Mouse (Mus musculus): ENCODE measurements around the gene Fabp6. TPM values are rescaled to one million over a fixed set of nuclear protein-coding genes. Genes with fewer than 3 reads are reported as not detected.
A peak's percentile ranks its signal among the peaks of the same experiment; 100 is the strongest.

Fabp6 gene
- total and polyA plus RNA-seq, 2 experiments from 2014 or later = not detected

DNA sequence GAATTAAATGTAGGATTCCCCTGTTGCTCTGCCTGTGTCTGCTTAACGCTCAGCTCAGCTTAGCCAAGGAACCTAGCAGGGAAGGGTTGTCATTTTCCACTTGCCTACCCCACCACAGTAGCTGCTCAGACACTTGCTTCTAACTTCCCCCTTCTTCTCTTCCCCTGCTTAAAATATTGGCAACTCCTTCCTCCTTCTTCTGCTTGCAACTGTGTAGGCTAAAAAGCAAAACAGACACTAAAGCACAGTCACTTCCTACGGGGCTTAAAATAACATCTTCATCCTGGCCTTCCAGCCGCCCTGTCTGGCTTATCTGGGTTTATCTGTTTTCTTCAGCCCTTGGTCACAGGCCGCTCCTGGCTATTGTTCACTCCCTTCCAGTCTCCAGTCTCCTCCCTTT is 31.2 kb upstream of the Fabp6 start:
- DNase-seq (ENCODE audit: low spot score) = no peak
- 48% methylated on average over 4 of the region's 4 CpGs for WGBS
- Histone ChIP-seq H3K9ac (replicated peaks; ENCODE audit: low read length) (no peak overlapping the region), H3K4me1 (ENCODE audit: insufficient read depth, low read length) (peaks cover 10% of the 10 kb centered on the region; the same call in 1 of the 2 replicates), H3K27me3 (ENCODE audit: insufficient read depth, low read length) (no peaks in the 10 kb centered on the region), H3K36me3 (ENCODE audit: insufficient read depth, low read length) (no peaks in the 10 kb centered on the region), H3K4me2 (ENCODE audit: low read depth, low read length) (no peak overlapping the region), H3K27ac (0 out of 2 replicates have a peak overlapping the region, but pooled peaks have one; percentile 20), H3K9me3 (ENCODE audit: low read length) (no peaks in the 10 kb centered on the region), H3K4me3 (ENCODE audit: low read length) (no peak overlapping the region)
- TF ChIP-seq CTCF (IDR thresholded peaks at IDR 0.05; ENCODE audit: low read depth) = no peak
- no peak for ATAC-seq

DNA sequence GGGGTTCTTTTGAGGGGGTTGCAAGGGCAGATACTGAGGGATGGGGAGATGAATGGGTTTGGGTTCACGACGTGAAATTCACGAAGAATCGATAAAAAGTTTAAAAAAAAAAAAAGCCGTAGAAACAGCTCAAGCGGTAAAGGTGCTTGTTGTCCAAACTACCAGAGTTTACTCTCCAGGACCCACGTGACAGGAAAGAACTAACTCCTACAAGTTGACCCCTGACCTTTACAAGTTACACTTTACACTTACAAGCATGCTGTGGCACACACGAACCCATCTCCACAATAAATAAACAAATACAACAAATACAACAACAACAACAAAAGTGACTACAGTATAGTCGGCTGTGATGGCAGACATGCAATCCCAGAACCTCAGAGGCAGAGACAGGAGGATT is 30.3 kb upstream of the Fabp6 start:
- WGBS = 92% methylated on average over 9 of the region's 9 CpGs
- no peak for TF ChIP-seq CTCF (IDR thresholded peaks at IDR 0.05; ENCODE audit: low read depth)
- ATAC-seq (no peak), DNase-seq (ENCODE audit: low spot score) (no peak)
- Histone ChIP-seq H3K27me3 (ENCODE audit: insufficient read depth, low read length) (no peaks in the 10 kb centered on the region), H3K27ac (no peak overlapping the region), H3K9me3 (ENCODE audit: low read length) (no peaks in the 10 kb centered on the region), H3K4me2 (ENCODE audit: low read depth, low read length) (no peak overlapping the region), H3K9ac (replicated peaks; ENCODE audit: low read length) (no peak overlapping the region), H3K36me3 (ENCODE audit: insufficient read depth, low read length) (no peaks in the 10 kb centered on the region), H3K4me1 (ENCODE audit: insufficient read depth, low read length) (peaks cover 18% of the 10 kb centered on the region), H3K4me3 (ENCODE audit: low read length) (no peak overlapping the region)

DNA sequence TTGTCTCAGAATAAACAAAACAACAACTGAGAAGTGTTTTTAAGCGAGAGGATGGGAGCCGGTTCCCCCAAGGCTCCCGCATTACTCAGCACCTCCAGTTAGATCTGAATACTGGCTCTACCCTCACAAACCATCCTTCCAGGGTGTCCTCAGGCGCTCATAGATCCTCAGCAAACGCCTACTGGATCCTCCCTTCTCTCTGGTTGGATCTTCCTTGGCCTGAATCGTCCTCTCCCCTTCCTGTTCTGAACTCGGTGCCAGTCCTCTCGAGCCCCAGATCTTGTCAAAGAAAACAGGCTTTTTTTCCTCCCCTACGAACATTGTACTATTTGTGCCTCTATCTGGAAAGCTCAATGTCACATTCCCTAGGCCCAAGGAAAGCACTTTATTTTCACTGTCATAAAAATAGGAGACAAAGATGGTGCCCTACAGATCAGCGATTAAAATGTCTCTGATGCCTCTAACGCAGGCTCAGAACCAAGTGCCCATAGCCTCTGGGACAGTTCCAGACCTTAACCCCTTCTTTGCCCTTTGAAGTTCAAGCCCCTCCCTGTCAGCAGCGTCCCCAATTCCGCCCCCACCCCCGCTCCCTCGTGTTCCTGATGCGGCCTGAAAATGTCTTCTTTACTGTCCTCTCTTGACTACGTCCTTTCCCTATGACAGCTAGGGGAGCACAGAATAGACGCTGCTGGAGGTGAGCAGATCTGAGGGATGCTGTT is 25.7 kb upstream of the Fabp6 start:
- no peaks in the 10 kb centered on the region for H3K27me3 ChIP-seq (ENCODE audit: insufficient read depth, low read length)
- no peaks in the 10 kb centered on the region for H3K9me3 ChIP-seq (ENCODE audit: low read length)
- no peak for TF ChIP-seq CTCF (IDR thresholded peaks at IDR 0.05; ENCODE audit: low read depth)
- H3K36me3 ChIP-seq (ENCODE audit: insufficient read depth, low read length) = no peaks in the 10 kb centered on the region
- peak overlapping the region; percentile 1 for H3K4me3 ChIP-seq (ENCODE audit: low read length)
- 31% methylated on average over 18 of the region's 18 CpGs for WGBS
- H3K4me1 ChIP-seq (ENCODE audit: insufficient read depth, low read length) = peaks cover 13% of the 10 kb centered on the region
- H3K9ac ChIP-seq (replicated peaks; ENCODE audit: low read length) = peak overlapping the region; percentile 41; the same call in 1 of the 2 replicates
- DNase-seq (ENCODE audit: low spot score) (no peak), ATAC-seq (peak; percentile 19)
- peak overlapping the region; percentile 64 for H3K27ac ChIP-seq
- peak overlapping the region; percentile 51 for H3K4me2 ChIP-seq (ENCODE audit: low read depth, low read length)

DNA sequence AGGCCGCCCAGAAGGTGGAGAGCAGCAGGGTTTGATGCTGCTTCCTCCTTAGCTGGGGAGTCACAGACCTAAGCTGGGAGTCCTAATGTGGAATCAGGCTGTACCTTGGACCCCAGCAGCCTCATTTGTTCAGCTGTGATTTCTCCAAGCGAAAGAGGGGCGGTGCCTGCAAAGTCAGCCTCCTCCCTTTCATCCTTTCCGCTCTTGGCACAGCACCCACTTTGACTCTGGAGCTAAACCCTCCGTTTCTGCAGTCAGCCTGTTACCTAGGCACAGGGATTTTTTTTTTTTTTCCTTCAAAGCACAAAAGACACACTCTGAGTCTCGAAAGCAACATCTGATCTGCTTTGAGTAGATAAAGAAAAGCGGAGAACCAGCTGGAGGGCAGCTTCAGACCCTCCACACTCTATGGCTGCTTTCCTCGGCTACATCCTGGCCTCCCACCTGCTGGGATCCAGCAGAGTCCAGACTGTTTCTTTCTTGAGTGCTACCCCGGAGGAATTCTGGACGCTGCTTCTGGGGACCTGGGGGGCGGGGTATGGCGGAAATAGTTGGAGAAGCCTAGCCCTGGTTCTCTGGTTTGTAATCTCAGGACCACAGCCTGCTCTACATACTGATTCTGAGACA is 25.1 kb upstream of the Fabp6 start:
- Histone ChIP-seq H3K9me3 (ENCODE audit: low read length) (no peaks in the 10 kb centered on the region), H3K9ac (replicated peaks; ENCODE audit: low read length) (peak overlapping the region; percentile 41), H3K4me1 (ENCODE audit: insufficient read depth, low read length) (peaks cover 13% of the 10 kb centered on the region), H3K27ac (peak overlapping the region; percentile 64), H3K36me3 (ENCODE audit: insufficient read depth, low read length) (no peaks in the 10 kb centered on the region), H3K4me3 (ENCODE audit: low read length) (peak overlapping the region; percentile 1), H3K27me3 (ENCODE audit: insufficient read depth, low read length) (no peaks in the 10 kb centered on the region), H3K4me2 (ENCODE audit: low read depth, low read length) (peak overlapping the region; percentile 51)
- 8% methylated on average over 12 of the region's 12 CpGs for WGBS
- peak; percentile 64 for ATAC-seq
- no peak for TF ChIP-seq CTCF (IDR thresholded peaks at IDR 0.05; ENCODE audit: low read depth)
- peak; percentile 65 for DNase-seq (ENCODE audit: low spot score)

DNA sequence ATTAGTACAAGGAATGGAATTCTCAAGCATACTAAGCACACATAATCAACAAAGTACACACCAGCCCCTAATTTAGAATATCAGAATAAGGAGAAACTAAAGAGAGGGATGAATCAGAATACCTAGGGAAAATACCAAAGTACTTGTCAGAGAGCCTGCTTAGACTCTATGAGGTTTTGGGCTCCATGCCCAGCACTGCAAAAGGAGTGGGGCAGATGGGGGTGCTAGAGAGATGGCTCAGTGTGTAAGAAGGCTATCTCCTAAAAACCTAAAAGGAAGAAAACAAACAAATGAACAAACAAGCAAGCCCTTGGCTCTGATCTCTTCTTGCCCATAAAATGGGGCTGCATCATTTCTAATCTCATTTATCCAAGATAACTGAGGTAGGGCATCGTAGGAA is 23.0 kb upstream of the Fabp6 start:
- no peaks in the 10 kb centered on the region for H3K27me3 ChIP-seq (ENCODE audit: insufficient read depth, low read length)
- no peak overlapping the region for H3K9ac ChIP-seq (replicated peaks; ENCODE audit: low read length)
- no peak overlapping the region for H3K4me2 ChIP-seq (ENCODE audit: low read depth, low read length)
- H3K4me3 ChIP-seq (ENCODE audit: low read length) = no peak overlapping the region
- WGBS = 87% methylated on average over 1 of the region's 1 CpGs
- no peaks in the 10 kb centered on the region for H3K36me3 ChIP-seq (ENCODE audit: insufficient read depth, low read length)
- no peak for TF ChIP-seq CTCF (IDR thresholded peaks at IDR 0.05; ENCODE audit: low read depth)
- peaks cover 13% of the 10 kb centered on the region for H3K4me1 ChIP-seq (ENCODE audit: insufficient read depth, low read length)
- no peak overlapping the region for H3K27ac ChIP-seq
- ATAC-seq (no peak), DNase-seq (ENCODE audit: low spot score) (no peak)
- no peaks in the 10 kb centered on the region for H3K9me3 ChIP-seq (ENCODE audit: low read length)

DNA sequence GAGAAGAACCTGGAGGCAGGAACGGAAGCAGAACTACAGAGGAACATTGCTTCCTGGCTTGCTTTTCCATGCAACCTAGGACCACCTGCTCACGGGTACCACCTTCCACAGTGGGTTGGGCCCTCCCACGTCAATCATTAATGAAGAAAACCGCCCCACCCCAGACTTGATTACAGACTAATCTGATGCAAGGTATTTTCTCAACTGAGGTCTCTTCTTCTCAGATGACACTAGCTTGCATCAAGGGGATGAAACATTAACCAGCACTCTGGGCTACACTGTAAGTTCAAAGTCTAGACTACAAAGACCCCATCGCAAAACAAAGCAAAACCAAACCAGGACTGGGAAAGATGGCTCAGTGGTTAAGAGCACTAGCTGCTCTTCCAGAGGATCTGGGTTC is 20.4 kb upstream of the Fabp6 start:
- DNase-seq (ENCODE audit: low spot score) = no peak
- no peak for TF ChIP-seq CTCF (IDR thresholded peaks at IDR 0.05; ENCODE audit: low read depth)
- no peaks in the 10 kb centered on the region for H3K36me3 ChIP-seq (ENCODE audit: insufficient read depth, low read length)
- H3K27ac ChIP-seq = no peak overlapping the region
- H3K4me2 ChIP-seq (ENCODE audit: low read depth, low read length) = no peak overlapping the region
- H3K4me3 ChIP-seq (ENCODE audit: low read length) = no peak overlapping the region
- no peak for ATAC-seq
- H3K9me3 ChIP-seq (ENCODE audit: low read length) = no peaks in the 10 kb centered on the region
- H3K27me3 ChIP-seq (ENCODE audit: insufficient read depth, low read length) = no peaks in the 10 kb centered on the region
- no peak overlapping the region for H3K9ac ChIP-seq (replicated peaks; ENCODE audit: low read length)
- WGBS = 86% methylated on average over 5 of the region's 5 CpGs
- peaks cover 11% of the 10 kb centered on the region for H3K4me1 ChIP-seq (ENCODE audit: insufficient read depth, low read length)

DNA sequence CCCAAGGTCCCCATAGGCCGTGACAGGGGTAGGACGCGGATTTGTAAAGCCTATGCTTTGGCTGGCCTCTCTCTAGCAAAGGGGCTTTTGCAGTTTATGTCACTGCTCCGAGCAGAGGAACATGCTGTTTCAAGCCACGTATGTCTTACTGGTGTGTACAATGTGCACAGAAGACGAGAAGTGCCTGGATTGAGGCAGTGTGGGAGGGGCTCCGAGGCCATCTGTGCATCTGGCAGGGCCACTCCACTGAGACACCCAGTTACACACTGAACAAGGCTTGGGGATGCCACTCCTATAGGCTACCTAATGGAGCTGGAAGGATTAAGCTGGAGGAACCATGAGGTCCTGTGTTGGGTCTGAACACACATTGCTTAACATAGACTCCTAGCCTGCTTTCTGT is 17.1 kb upstream of the Fabp6 start:
- 24% methylated on average over 7 of the region's 7 CpGs for WGBS
- H3K27me3 ChIP-seq (ENCODE audit: insufficient read depth, low read length) = no peaks in the 10 kb centered on the region
- H3K9me3 ChIP-seq (ENCODE audit: low read length) = no peaks in the 10 kb centered on the region
- H3K4me3 ChIP-seq (ENCODE audit: low read length) = no peak overlapping the region
- DNase-seq (ENCODE audit: low spot score) (peak; percentile 16), ATAC-seq (peak; percentile 62)
- H3K4me1 ChIP-seq (ENCODE audit: insufficient read depth, low read length) = peaks cover 5% of the 10 kb centered on the region; the same call in 1 of the 2 replicates
- no peaks in the 10 kb centered on the region for H3K36me3 ChIP-seq (ENCODE audit: insufficient read depth, low read length)
- peak overlapping the region; percentile 27; the same call in 1 of the 2 replicates for H3K27ac ChIP-seq
- no peak for TF ChIP-seq CTCF (IDR thresholded peaks at IDR 0.05; ENCODE audit: low read depth)
- no peak overlapping the region for H3K4me2 ChIP-seq (ENCODE audit: low read depth, low read length)
- H3K9ac ChIP-seq (replicated peaks; ENCODE audit: low read length) = no peak overlapping the region

Data from hindbrain, postnatal 0 days (tissue).